Mouse (Mus musculus) retina, postnatal 7 days (tissue): ENCODE data around the gene Gm39566.

Experiments used
- DNase-seq: peaks from one replicate; pipeline ENCODE4 v3.0.0-alpha.2; 2012; ENCODE audit warnings: low read depth, low spot score

Gm39566 gene

GRCm38 (mm10) chr11:69761868-69762267, 53.2 kb downstream of the Gm39566 start, which contains the start of gene Slc35g3:
TSS of gene Slc35g3 (minus strand) at chr11:69761968.
- DNase-seq = no peak
